Mouse (Mus musculus): ENCODE results near the gene Nos1ap.

DNA sequence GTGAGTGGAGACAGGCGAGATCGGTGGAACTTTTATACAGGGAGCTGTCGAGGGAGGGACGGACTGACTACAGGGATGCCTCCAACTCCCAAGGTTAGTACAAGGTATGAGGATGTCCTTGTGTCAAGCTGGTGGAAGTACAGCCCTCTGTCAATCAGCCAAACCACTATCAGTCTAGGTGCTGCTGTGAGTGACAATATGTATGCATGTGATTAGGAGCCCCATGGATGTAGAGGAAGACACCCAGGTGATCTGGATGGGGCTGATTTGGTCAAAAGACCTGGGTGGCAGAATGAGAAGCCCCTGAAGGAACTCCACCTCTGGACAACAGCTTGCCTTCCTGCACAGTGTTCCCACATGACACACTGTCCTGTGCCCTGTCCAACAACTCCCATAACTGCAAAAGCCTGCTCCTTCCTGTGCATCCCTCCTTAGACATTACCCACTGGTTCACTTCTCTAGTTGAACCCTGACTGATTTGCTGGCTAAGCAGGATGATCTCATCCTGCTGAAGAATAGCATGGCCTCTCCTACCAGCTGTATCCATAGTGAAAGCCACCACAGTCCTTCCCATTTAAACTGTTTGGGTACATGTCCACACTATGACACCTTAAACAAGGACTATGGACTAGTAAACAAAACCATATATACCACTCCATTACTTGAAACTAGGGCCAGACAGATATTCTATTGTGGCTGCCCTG, 35.3 kb downstream of the Nos1ap start:
- TF ChIP-seq POLR2A (IDR thresholded peaks at IDR 0.05; ENCODE audit: low read depth, low read length) (no peak), CTCF (IDR thresholded peaks at IDR 0.05; ENCODE audit: borderline replicate concordance, insufficient read depth, low read length) (no peak)

All from embryonic fibroblast, embryonic 13.5 days (primary cell).